Mouse (Mus musculus) forebrain, embryonic 13.5 days (tissue): ENCODE measurements around the gene Scn8a. TPM values are rescaled to one million over a fixed set of nuclear protein-coding genes. Genes with fewer than 3 reads are reported as not detected.

ENCODE experiments used
- ATAC-seq: fragments of 200-750 bp; cut with Nextera tagmentation; 2 replicates; pipeline ENCODE4 v1.8.0; 2017
- H3K27ac ChIP-seq: fragments of 300-500 bp; sonication (generic); 2 replicates; pipeline ENCODE4 v1.5.1; 2015; ENCODE audit warnings: inconsistent platforms, mild to moderate bottlenecking, moderate library complexity
- H3K27me3 ChIP-seq: fragments of 300-500 bp; sonication (generic); 2 replicates; pipeline ENCODE4 v1.6.1; 2015; ENCODE audit warnings: mild to moderate bottlenecking, inconsistent platforms
- H3K36me3 ChIP-seq: fragments of 300-500 bp; sonication (generic); 2 replicates; pipeline ENCODE4 v1.6.1; 2015; ENCODE audit warnings: mild to moderate bottlenecking, inconsistent platforms; ENCODE audit not compliant: poor library complexity, severe bottlenecking
- H3K4me1 ChIP-seq: fragments of 300-500 bp; sonication (generic); 2 replicates; pipeline ENCODE4 v1.6.1; 2015; ENCODE audit warnings: inconsistent platforms
- H3K4me2 ChIP-seq: fragments of 300-500 bp; sonication (generic); 2 replicates; pipeline ENCODE4 v1.6.1; 2015; ENCODE audit warnings: inconsistent platforms, mild to moderate bottlenecking, moderate library complexity
- H3K4me3 ChIP-seq: fragments of 300-500 bp; sonication (generic); 2 replicates; pipeline ENCODE4 v1.5.1; 2015; ENCODE audit warnings: mild to moderate bottlenecking, inconsistent platforms
- H3K9ac ChIP-seq: fragments of 300-500 bp; sonication (generic); 2 replicates; pipeline ENCODE4 v1.6.1; 2015; ENCODE audit warnings: mild to moderate bottlenecking, inconsistent platforms
- H3K9me3 ChIP-seq: fragments of 300-500 bp; sonication (generic); replicated peaks from 2 replicates; pipeline ENCODE4 v1.6.1; 2016; ENCODE audit warnings: inconsistent platforms
- WGBS: fragments of 180-500 bp; shearing (Covaris S2); methylation state at CpG from one replicate; pipeline ENCODE4 v1.1.7; 2015; 5-methylcytosine and 5-hydroxymethylcytosine counted together
- polyA plus RNA-seq: library from polyadenylated mRNA; unstranded; fragments of >200 nt; fragmentation: Nextera tagmentation; extraction: Ambion mirVana; gene quantifications from 2 replicates; pipeline ENCODE4 v1.2.1, GENCODE M21; 2015

The Scn8a gene
- polyA plus RNA-seq, 1 experiment from 2014 or later, result 17.1 TPM

DNA sequence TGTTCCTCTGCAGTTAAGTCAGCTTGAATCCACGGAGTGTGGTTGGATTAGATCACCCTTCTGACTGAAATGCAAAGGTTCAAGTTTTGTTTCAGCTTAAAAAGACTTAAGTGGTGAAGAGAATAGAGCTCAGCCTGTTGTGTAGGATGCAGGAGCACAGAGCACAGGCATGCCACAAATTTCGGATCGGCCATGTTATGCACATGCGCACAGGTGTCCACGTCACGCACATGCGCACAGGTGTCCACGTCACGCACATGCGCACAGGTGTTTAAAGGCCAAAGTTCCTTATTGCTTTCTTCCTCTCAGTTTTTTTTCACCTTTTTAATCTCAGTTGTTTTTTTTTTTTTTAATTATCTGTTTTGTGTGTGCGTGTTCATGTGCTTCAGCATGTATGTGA lies 52.6 kb downstream of the Scn8a start:
- H3K4me3 ChIP-seq, result no peak overlapping the region
- no peak overlapping the region for H3K4me2 ChIP-seq
- no peaks in the 10 kb centered on the region for H3K27me3 ChIP-seq
- no peak overlapping the region for H3K27ac ChIP-seq
- H3K4me1 ChIP-seq, result peaks cover 29% of the 10 kb centered on the region
- 91% methylated on average over 11 of the region's 11 CpGs for WGBS
- ATAC-seq, result no peak
- no peaks in the 10 kb centered on the region for H3K9me3 ChIP-seq
- H3K36me3 ChIP-seq, result no peaks in the 10 kb centered on the region
- H3K9ac ChIP-seq, result no peak overlapping the region

DNA sequence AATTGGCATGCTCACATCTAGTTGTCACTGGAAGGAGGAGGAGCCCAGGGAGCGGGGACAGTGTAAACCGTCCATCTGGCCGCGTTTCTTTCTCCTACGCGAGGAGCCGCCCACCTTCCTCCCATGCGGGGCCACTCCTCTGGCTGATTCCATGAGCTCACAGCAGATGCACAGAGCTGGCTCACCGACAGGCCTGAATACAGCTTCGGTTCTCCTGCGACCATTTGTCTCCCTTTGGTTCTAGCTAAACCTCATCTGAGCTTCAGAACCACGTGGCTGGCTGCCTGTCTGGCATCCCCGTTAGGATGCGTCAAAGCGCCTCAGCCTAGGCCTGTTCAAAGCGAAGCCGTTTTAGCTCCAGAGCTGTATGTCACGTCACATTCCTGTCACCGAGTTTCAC lies 53.8 kb downstream of the Scn8a start:
- peak overlapping the region; percentile 61 for H3K27ac ChIP-seq
- H3K9ac ChIP-seq, result peak overlapping the region; percentile 53; the same call in 1 of the 2 replicates
- peak; percentile 85 for ATAC-seq
- no peaks in the 10 kb centered on the region for H3K36me3 ChIP-seq
- peak overlapping the region; percentile 29; the same call in 1 of the 2 replicates for H3K4me2 ChIP-seq
- peaks cover 24% of the 10 kb centered on the region for H3K4me1 ChIP-seq
- no peaks in the 10 kb centered on the region for H3K9me3 ChIP-seq
- WGBS, result 22% methylated on average over 19 of the region's 19 CpGs
- H3K4me3 ChIP-seq, result no peak overlapping the region
- H3K27me3 ChIP-seq, result no peaks in the 10 kb centered on the region

DNA sequence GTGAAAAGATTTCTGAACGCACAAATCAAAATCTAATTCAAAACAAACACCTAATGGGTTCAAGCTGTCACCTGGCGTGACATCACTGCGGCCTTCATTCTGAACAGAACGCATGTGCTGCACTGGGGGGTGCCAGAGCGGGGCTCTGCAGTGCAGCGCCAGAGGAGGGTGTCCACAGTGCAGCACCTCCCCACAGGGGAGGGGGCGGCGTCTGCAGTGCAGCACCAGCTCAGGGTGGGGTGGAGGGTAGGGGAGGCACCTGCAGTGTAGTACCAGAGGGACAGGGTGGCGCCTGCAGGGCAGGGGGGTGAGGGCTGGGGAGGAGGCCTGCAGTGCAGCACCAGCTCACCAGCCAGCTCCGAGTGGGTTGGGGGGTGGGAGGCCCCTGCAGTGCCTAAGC lies 55.3 kb downstream of the Scn8a start:
- Histone ChIP-seq H3K4me3 (no peak overlapping the region), H3K9ac (no peak overlapping the region), H3K27me3 (no peaks in the 10 kb centered on the region), H3K27ac (no peak overlapping the region), H3K4me1 (peaks cover 23% of the 10 kb centered on the region), H3K4me2 (no peak overlapping the region), H3K9me3 (no peaks in the 10 kb centered on the region; the same call in 1 of the 2 replicates), H3K36me3 (no peaks in the 10 kb centered on the region)
- WGBS, result 75% methylated on average over 10 of the region's 10 CpGs
- ATAC-seq, result 0 out of 2 replicates have a peak, but pooled peaks have one; percentile 38

DNA sequence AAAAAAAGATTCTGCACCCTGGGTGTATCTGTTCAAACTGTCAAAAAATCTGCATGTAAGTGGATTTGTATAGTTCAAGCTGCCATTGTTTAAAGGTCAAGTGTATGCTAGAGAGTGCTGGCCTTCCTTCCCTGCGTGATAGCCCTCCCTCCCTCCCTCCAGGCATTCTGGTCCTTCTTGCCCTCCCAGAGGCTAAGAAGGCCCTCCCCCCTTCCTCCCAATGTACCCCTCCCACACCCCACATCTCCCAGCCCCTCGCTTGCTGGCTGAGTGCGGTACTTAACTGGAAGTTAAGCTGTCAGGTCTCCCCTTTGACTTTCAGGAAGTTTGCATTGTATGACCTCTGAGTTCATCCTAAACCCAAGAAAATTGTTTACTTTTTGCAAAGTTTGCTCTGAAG lies 60.8 kb downstream of the Scn8a start:
- WGBS, result 36% methylated on average over 3 of the region's 3 CpGs

DNA sequence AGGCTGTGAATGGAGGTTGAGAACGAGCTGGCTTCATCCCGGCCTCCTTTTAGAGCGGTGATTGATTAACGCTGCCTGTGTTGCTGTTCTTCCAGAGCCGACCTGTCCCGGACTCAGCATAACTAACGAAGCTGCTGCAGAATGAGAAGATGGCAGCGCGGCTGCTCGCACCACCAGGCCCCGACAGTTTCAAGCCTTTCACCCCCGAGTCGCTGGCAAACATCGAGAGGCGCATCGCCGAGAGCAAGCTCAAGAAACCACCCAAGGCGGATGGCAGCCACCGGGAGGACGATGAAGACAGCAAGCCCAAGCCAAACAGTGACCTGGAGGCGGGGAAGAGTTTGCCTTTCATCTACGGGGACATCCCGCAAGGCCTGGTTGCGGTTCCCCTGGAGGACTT lies 66.5 kb downstream of the Scn8a start:
- WGBS, result 65% methylated on average over 24 of the region's 24 CpGs
- peak overlapping the region; percentile 22; the same call in 1 of the 2 replicates for H3K4me2 ChIP-seq
- H3K27me3 ChIP-seq, result no peaks in the 10 kb centered on the region
- no peaks in the 10 kb centered on the region for H3K9me3 ChIP-seq
- peak overlapping the region; percentile 14; the same call in 1 of the 2 replicates for H3K9ac ChIP-seq
- peaks cover 12% of the 10 kb centered on the region for H3K36me3 ChIP-seq
- ATAC-seq, result no peak
- peaks cover 10% of the 10 kb centered on the region for H3K4me1 ChIP-seq
- no peak overlapping the region for H3K27ac ChIP-seq
- H3K4me3 ChIP-seq, result no peak overlapping the region

More for the DNA sequence above, 60.8 kb downstream of the Scn8a start:
- Histone ChIP-seq H3K4me3 (no peak overlapping the region), H3K9me3 (no peaks in the 10 kb centered on the region; the same call in 1 of the 2 replicates), H3K9ac (no peak overlapping the region), H3K36me3 (no peaks in the 10 kb centered on the region), H3K27me3 (no peaks in the 10 kb centered on the region), H3K27ac (no peak overlapping the region), H3K4me1 (0 out of 2 replicates have a peak, but pooled peaks cover 3% of the 10 kb centered on the region), H3K4me2 (no peak overlapping the region)
- ATAC-seq, result no peak

DNA sequence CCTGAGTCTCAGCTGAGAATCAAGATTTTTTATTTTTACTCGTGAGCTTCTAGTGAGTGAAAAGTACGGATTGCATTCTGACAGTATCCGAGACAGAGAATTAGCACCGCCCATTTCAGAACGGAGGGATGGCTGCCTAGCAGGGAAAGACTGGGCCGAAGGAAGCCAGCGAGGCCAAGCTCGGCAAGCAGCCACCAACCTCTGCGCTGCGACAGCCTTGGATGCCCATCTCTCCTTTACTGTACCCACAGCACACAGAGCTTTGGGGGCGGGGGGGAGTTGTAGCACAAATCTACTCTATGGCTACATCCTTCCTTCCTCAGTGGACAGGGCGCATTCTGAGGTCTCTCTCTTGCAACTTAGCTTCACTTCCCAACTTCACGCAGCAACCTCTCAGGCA lies 78.7 kb downstream of the Scn8a start:
- Histone ChIP-seq H3K27ac (no peak overlapping the region), H3K4me2 (no peak overlapping the region), H3K36me3 (peaks cover 4% of the 10 kb centered on the region; the same call in 1 of the 2 replicates), H3K4me3 (no peak overlapping the region), H3K27me3 (no peaks in the 10 kb centered on the region), H3K9me3 (no peaks in the 10 kb centered on the region), H3K4me1 (peaks cover 22% of the 10 kb centered on the region), H3K9ac (no peak overlapping the region)
- 88% methylated on average over 13 of the region's 13 CpGs for WGBS
- ATAC-seq, result no peak

DNA sequence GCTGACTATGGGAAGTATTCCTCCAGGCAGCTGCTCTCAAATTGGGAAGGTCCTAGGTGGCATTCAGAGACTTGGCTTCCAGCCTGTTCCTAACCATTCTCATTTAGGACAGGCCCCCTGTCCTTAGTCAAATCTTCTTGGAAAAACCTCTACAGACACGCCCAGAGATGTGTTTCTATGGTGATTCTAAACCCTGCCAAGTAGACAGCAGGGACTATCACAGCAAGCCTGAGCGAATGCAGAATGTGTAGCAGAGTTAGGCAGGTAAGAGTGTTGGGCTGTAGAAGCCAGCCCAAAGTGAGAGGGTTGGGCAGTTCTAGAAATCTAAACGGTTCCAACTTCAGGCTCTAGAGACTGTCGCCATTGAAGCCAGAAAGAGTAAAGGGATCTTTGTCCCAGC lies 79.5 kb downstream of the Scn8a start:
- 81% methylated on average over 4 of the region's 4 CpGs for WGBS
- no peak for ATAC-seq

DNA sequence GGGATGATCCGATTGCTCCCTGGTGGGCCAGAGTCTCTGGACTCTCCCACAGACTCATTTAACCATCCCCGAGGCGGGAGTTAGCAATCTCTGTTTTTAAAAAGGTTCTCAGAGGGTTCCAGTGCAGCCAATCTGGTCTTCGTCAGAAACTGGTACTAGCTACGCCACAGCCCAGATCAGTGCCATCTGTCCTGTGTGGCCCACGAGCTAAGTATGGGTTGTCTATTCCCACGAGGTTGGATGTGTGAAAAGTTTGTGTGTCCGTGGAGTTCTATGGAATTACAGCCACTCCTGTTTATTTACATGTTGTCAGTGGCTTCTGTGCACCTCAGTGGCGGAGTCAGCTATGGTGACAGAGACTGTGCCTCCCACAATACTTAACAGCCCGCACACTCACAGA lies 81.8 kb downstream of the Scn8a start:
- Histone ChIP-seq H3K9ac (no peak overlapping the region), H3K36me3 (peaks cover 4% of the 10 kb centered on the region; the same call in 1 of the 2 replicates), H3K4me2 (no peak overlapping the region), H3K27me3 (no peaks in the 10 kb centered on the region), H3K4me3 (no peak overlapping the region), H3K9me3 (no peaks in the 10 kb centered on the region), H3K4me1 (peaks cover 34% of the 10 kb centered on the region), H3K27ac (no peak overlapping the region)
- 80% methylated on average over 10 of the region's 10 CpGs for WGBS
- no peak for ATAC-seq

More for the DNA sequence above, 79.5 kb downstream of the Scn8a start:
- Histone ChIP-seq H3K4me1 (peaks cover 27% of the 10 kb centered on the region), H3K4me2 (no peak overlapping the region), H3K9me3 (no peaks in the 10 kb centered on the region), H3K9ac (no peak overlapping the region), H3K36me3 (peaks cover 4% of the 10 kb centered on the region; the same call in 1 of the 2 replicates), H3K27me3 (no peaks in the 10 kb centered on the region), H3K4me3 (no peak overlapping the region), H3K27ac (no peak overlapping the region)

DNA sequence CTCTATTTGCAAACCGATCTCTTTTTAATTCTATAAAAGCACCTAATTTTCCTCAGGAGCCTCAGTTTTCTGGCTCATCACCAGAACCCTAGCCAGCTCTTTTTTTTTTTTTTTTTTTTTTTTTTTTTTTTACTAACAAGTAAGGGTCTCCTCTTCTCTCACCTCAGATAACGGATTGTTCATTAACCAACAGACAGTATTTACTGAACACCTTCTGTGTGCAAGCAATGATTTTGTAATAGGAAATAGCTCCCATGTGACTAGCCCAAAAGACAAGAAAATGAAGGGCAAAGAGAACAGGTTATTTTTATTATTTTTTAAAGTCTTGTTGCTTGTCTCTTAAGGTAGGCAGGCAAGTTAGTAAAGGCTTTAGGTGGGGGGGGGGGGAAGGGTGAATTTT lies 82.6 kb downstream of the Scn8a start:
- Histone ChIP-seq H3K27ac (no peak overlapping the region), H3K9ac (no peak overlapping the region), H3K4me2 (no peak overlapping the region), H3K27me3 (no peaks in the 10 kb centered on the region), H3K36me3 (peaks cover 4% of the 10 kb centered on the region; the same call in 1 of the 2 replicates), H3K4me3 (no peak overlapping the region), H3K9me3 (no peaks in the 10 kb centered on the region), H3K4me1 (peaks cover 34% of the 10 kb centered on the region)
- ATAC-seq, result no peak
- WGBS, result 66% methylated on average over 2 of the region's 2 CpGs

DNA sequence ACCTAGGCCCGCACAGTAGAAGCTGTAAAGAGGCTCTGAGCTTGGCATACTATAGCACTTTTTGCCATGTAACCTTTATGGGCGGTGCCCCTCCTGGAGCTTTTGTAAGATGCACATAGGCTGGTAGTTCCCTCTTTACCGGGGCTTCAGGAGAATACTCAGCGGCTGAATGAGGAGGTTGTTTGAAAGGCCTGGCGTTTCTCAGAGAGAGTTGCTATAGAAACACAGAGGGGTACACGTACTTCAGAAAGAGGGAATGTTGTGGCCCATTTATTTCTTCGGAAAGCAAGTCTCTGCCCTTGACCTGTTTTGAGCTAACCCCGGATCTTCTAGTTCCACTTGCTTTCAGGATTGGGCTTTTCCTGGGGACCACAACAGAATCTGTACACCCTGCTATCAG lies 83.2 kb downstream of the Scn8a start:
- no peak for ATAC-seq
- Histone ChIP-seq H3K4me1 (peaks cover 34% of the 10 kb centered on the region), H3K4me2 (no peak overlapping the region; the same call in 1 of the 2 replicates), H3K9ac (peak overlapping the region; percentile 8; the same call in 1 of the 2 replicates), H3K27ac (peak overlapping the region; percentile 40; the same call in 1 of the 2 replicates), H3K36me3 (peaks cover 4% of the 10 kb centered on the region; the same call in 1 of the 2 replicates), H3K27me3 (no peaks in the 10 kb centered on the region), H3K4me3 (no peak overlapping the region), H3K9me3 (no peaks in the 10 kb centered on the region)
- WGBS, result 6% methylated on average over 8 of the region's 8 CpGs

DNA sequence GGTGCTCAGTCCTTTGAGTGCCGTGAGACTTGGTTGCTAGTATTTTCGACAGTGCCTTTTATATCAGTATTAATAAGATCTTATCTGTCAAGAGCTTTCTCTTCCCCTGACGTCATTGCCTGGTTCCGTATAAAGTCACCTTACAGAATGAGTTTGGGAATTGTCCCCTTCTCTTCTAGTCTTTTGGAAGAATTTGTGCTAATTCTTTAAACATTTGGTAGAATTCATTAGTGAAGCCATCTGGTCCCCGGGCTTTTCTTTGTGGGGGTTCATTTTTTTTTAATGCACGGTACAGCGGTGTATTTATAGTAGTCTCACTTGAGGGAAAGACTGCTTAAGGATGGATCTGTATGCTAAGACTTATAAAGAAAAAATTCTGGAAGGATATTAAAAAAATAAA lies 84.3 kb downstream of the Scn8a start:
- 42% methylated on average over 7 of the region's 7 CpGs for WGBS
- Histone ChIP-seq H3K4me1 (peaks cover 34% of the 10 kb centered on the region), H3K9me3 (no peaks in the 10 kb centered on the region), H3K36me3 (peaks cover 4% of the 10 kb centered on the region; the same call in 1 of the 2 replicates), H3K4me2 (no peak overlapping the region), H3K9ac (no peak overlapping the region), H3K27ac (no peak overlapping the region), H3K4me3 (no peak overlapping the region), H3K27me3 (no peaks in the 10 kb centered on the region)
- no peak for ATAC-seq

DNA sequence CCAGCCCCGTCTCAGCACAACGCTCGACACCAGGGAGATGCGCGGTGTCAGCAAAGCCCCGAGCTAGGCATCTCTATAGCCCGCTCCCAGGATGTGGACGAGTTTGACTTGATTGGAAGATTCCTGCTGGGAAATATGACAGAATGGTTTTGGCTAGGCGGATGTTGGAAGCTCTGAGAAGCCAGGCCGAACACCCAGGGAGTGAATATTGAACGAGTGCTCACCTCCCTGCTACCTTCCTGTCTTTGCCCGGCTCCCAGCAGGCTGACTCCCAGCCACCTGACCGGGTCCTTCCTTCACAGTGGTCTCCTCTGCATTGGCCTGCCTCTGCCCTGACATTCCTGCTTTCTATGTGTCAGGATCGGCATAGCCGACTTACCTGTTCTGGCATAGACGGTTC lies 85.1 kb downstream of the Scn8a start:
- WGBS, result 79% methylated on average over 16 of the region's 16 CpGs
- Histone ChIP-seq H3K4me2 (no peak overlapping the region), H3K36me3 (peaks cover 4% of the 10 kb centered on the region; the same call in 1 of the 2 replicates), H3K27me3 (no peaks in the 10 kb centered on the region), H3K27ac (no peak overlapping the region), H3K9ac (no peak overlapping the region), H3K9me3 (no peaks in the 10 kb centered on the region), H3K4me3 (no peak overlapping the region), H3K4me1 (peaks cover 29% of the 10 kb centered on the region)
- ATAC-seq, result no peak

DNA sequence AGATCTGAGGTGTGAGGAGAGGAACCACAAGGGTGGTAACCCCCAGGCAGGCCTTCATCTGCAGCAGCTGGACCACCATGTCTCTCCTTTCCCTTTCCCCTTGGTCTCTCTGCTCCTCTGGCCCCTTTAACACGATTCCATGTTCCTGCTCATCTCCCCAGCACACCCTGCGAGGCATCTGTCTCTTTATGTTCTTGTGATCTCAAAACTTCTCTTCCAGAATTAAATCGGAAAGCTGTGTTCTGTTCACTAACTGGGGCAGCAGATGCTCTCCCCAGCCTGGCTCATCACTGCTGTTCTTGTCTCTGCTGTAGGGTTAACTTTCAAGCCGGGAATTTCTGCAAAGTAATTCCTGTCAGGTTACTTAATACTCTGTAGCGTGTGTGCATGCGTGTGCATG lies 91.3 kb downstream of the Scn8a start:
- Histone ChIP-seq H3K4me2 (no peak overlapping the region), H3K9ac (no peak overlapping the region), H3K9me3 (no peaks in the 10 kb centered on the region), H3K27ac (no peak overlapping the region), H3K4me3 (no peak overlapping the region), H3K4me1 (no peaks in the 10 kb centered on the region), H3K27me3 (no peaks in the 10 kb centered on the region), H3K36me3 (no peaks in the 10 kb centered on the region)
- WGBS, result 89% methylated on average over 5 of the region's 6 CpGs
- ATAC-seq, result no peak
